In the genomic region with DNA sequence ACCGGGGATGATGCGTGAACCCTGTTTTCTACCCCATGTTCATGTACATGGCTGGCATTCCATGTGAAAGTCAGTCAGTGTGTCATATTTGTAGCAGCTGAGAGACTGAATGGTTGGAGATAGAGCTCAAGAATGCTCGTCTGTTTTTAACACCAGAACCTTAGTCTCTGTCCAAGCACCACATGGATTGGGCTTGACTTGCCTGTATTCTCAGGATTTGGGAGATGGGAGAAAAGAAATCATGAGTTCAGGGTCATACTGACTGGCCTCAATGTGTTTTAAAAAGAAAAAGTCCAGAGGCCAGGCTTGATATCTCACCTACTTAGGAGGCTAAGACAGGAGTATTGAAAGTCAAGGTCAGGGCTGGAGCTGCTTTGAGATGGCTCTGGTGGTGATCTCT, we compare ENCODE assay signal across 8 mouse cellular contexts. TPM values are rescaled to one million over a fixed set of nuclear protein-coding genes. Genes with fewer than 3 reads are reported as not detected.
DNase-seq lines count a peak whose midpoint lies in the region; ATAC-seq and TF ChIP-seq lines count a peak whose summit lies in the region.

No protein-coding gene starts in this region.

- H3K9me3 ChIP-seq in heart, postnatal 0 days (replicated peaks; ENCODE audit: control insufficient read depth, low read length) = no peaks in the 10 kb centered on the region
- no peaks in the 10 kb centered on the region for H3K9me3 ChIP-seq in midbrain, embryonic 10.5 days (replicated peaks)

- DNase-seq in heart, adult 11 months = peak; percentile 80
- no peak for DNase-seq in heart, adult 8-10 months (ENCODE audit: low spot score)
- peak; percentile 34 for DNase-seq in NIH3T3 (ENCODE audit: low read depth)
- no peak for DNase-seq in heart, postnatal 0 days (ENCODE audit: low spot score)
- no peak for DNase-seq in midbrain, embryonic 10.5 days (ENCODE audit: low spot score)
- DNase-seq in retina, embryonic 14.5 days (ENCODE audit: low spot score) = no peak
- DNase-seq in spleen, postnatal 36 days (ENCODE audit: low spot score in 2 of 2) = no peak
- DNase-seq in embryo, embryonic 10.5 days (ENCODE audit: low spot score) = no peak

- H3K36me3 ChIP-seq in heart, postnatal 0 days (replicated peaks; ENCODE audit: control insufficient read depth, insufficient read depth, low read length) = peaks cover 8% of the 10 kb centered on the region; the same call in 1 of the 2 replicates
- peaks cover 51% of the 10 kb centered on the region for H3K36me3 ChIP-seq in midbrain, embryonic 10.5 days

- peak overlapping the region; percentile 85 for H3K4me2 ChIP-seq in heart, postnatal 0 days (ENCODE audit: low read depth, low read length)

- ATAC-seq in heart, postnatal 0 days (ENCODE audit: insufficient read depth, low read depth) = no peak

- peak overlapping the region; percentile 78 for H3K4me3 ChIP-seq in heart, postnatal 0 days (ENCODE audit: low read depth, low read length)
- H3K4me3 ChIP-seq in midbrain, embryonic 10.5 days = peak overlapping the region; percentile 88

- TF ChIP-seq EP300 in heart, postnatal 0 days (IDR thresholded peaks at IDR 0.05; ENCODE audit: low read depth) = no peak

- peaks cover 44% of the 10 kb centered on the region for H3K4me1 ChIP-seq in heart, postnatal 0 days (ENCODE audit: control insufficient read depth, insufficient read depth)
- H3K4me1 ChIP-seq in midbrain, embryonic 10.5 days = peaks cover 58% of the 10 kb centered on the region

- TF ChIP-seq CTCF in heart, postnatal 0 days (IDR thresholded peaks at IDR 0.05; ENCODE audit: low read depth) = no peak

- WGBS in heart, postnatal 0 days = 9% methylated on average over 3 of the region's 3 CpGs
- 44% methylated on average over 3 of the region's 3 CpGs for WGBS in midbrain, embryonic 10.5 days

- peak overlapping the region; percentile 89 for H3K9ac ChIP-seq in heart, postnatal 0 days (replicated peaks; ENCODE audit: low read depth, low read length)

- H3K27ac ChIP-seq in heart, postnatal 0 days (ENCODE audit: low read depth) = peak overlapping the region; percentile 98
- peak overlapping the region; percentile 99 for H3K27ac ChIP-seq in midbrain, embryonic 10.5 days (replicated peaks)

- no peaks in the 10 kb centered on the region for H3K27me3 ChIP-seq in heart, postnatal 0 days (ENCODE audit: control insufficient read depth, insufficient read depth, low read length)
- H3K27me3 ChIP-seq in midbrain, embryonic 10.5 days (ENCODE audit: low read depth, poor library complexity, severe bottlenecking) = no peaks in the 10 kb centered on the region

RNA-seq across cellular contexts. Expression of gene Atf5, which starts 1.0 kb away (rescaled TPM):
- total RNA-seq in heart, adult 8-10 months (2022) = 10 to 100 TPM; 55.1 to 71.1 (median 64.7) TPM
- total RNA-seq in heart, postnatal 0 days (2014; rRNA removed; ENCODE audit: low replicate concordance) = 5.6 and 16.0 TPM in 2 replicates
- polyA plus RNA-seq in heart, postnatal 0 days (2015; fragmentation: Nextera tagmentation; extraction: Ambion mirVana) = 3.0 and 3.5 TPM in 2 replicates
- polyA plus RNA-seq in midbrain, embryonic 10.5 days (2016; fragmentation: Nextera tagmentation; extraction: Ambion mirVana) = 4.6 and 4.7 TPM in 2 replicates

RNA-seq across cellular contexts. Expression of gene Il4i1, which starts 1.3 kb away (rescaled TPM):
- total RNA-seq in heart, adult 8-10 months (2022) = 1 to 10 TPM in 2 of 4 experiments, under 1 TPM in 2; 0.35 to 1.2 (median 0.88) TPM
- not detected in 2 replicates for total RNA-seq in heart, postnatal 0 days (2014; rRNA removed; ENCODE audit: low replicate concordance)
- 0.93 and 1.1 TPM in 2 replicates for polyA plus RNA-seq in heart, postnatal 0 days (2015; fragmentation: Nextera tagmentation; extraction: Ambion mirVana)
- polyA plus RNA-seq in midbrain, embryonic 10.5 days (2016; fragmentation: Nextera tagmentation; extraction: Ambion mirVana) = 1.2 and 1.8 TPM in 2 replicates

RNA-seq across cellular contexts. Expression of gene Nup62, which starts 1.6 kb away (rescaled TPM):
- total RNA-seq in heart, adult 8-10 months (2022) = 10 to 100 TPM; 18.7 to 32.3 (median 24.4) TPM
- total RNA-seq in heart, postnatal 0 days (2014; rRNA removed; ENCODE audit: low replicate concordance) = 75.3 and 78.0 TPM in 2 replicates
- 37.6 and 40.9 TPM in 2 replicates for polyA plus RNA-seq in heart, postnatal 0 days (2015; fragmentation: Nextera tagmentation; extraction: Ambion mirVana)
- 154 and 162 TPM in 2 replicates for polyA plus RNA-seq in midbrain, embryonic 10.5 days (2016; fragmentation: Nextera tagmentation; extraction: Ambion mirVana)

RNA-seq across cellular contexts. Expression of gene Akt1s1, which starts 31.4 kb away (rescaled TPM):
- 10 to 100 TPM; 64.3 to 76.2 (median 70.5) TPM for total RNA-seq in heart, adult 8-10 months (2022)
- 81.8 and 137 TPM in 2 replicates for total RNA-seq in heart, postnatal 0 days (2014; rRNA removed; ENCODE audit: low replicate concordance)
- 91.3 and 91.8 TPM in 2 replicates for polyA plus RNA-seq in heart, postnatal 0 days (2015; fragmentation: Nextera tagmentation; extraction: Ambion mirVana)
- 89.5 and 98.1 TPM in 2 replicates for polyA plus RNA-seq in midbrain, embryonic 10.5 days (2016; fragmentation: Nextera tagmentation; extraction: Ambion mirVana)

RNA-seq across cellular contexts. Expression of gene Tbc1d17, which starts 31.4 kb away (rescaled TPM):
- total RNA-seq in heart, adult 8-10 months (2022) = 10 to 100 TPM; 40.7 to 59.5 (median 51.5) TPM
- total RNA-seq in heart, postnatal 0 days (2014; rRNA removed; ENCODE audit: low replicate concordance) = 43.5 and 101 TPM in 2 replicates
- polyA plus RNA-seq in heart, postnatal 0 days (2015; fragmentation: Nextera tagmentation; extraction: Ambion mirVana) = 51.7 and 57.5 TPM in 2 replicates
- polyA plus RNA-seq in midbrain, embryonic 10.5 days (2016; fragmentation: Nextera tagmentation; extraction: Ambion mirVana) = 77.8 and 89.4 TPM in 2 replicates

Comparison
In these comparisons a context has a peak if more than half of its experiments do, and no peak if none do; other contexts are left out.
1. DNase-seq: peak in heart, adult 11 months (single experiment) and NIH3T3 (single experiment); none in heart, adult 8-10 months (single experiment), heart, postnatal 0 days (single experiment), midbrain, embryonic 10.5 days (single experiment), retina, embryonic 14.5 days (single experiment), spleen, postnatal 36 days (0 of 2) and embryo, embryonic 10.5 days (single experiment).